Mouse (Mus musculus) gastrocnemius, adult 2 months (tissue): ENCODE measurements around the gene Bach1. TPM values are rescaled to one million over a fixed set of nuclear protein-coding genes. Genes with fewer than 3 reads are reported as not detected.

Source experiments
- DNase-seq: peaks from one replicate; pipeline ENCODE4 v3.0.0; 2022
- H3K27ac ChIP-seq: fragments of 200-600 bp; 2 replicates; pipeline ENCODE4 v1.8.1; 2022; ENCODE audit warnings: mild to moderate bottlenecking
- H3K4me3 ChIP-seq: fragments of 200-600 bp; 2 replicates; pipeline ENCODE4 v1.8.1; 2022; ENCODE audit warnings: mild to moderate bottlenecking, moderate library complexity
- CTCF ChIP-seq: fragments of 200-600 bp; IDR thresholded peaks from 2 replicates; pipeline ENCODE4 v1.8.1; 2022; ENCODE audit warnings: antibody characterized with exemption, mild to moderate bottlenecking, moderate library complexity
- intact Hi-C: fragments of 180-260 bp; cut with DNase I; formaldehyde crosslinking; loops from one replicate; pipeline ENCODE4 v1.15.1; 2025
- long read RNA-seq, 2 experiments: library from polyadenylated mRNA; stranded (forward); transcript quantifications; one replicate each; pipeline ENCODE4 v2.0.0; 2021
- total RNA-seq, 2 experiments: library from RNA; stranded (reverse); gene quantifications; 2 replicates each; pipeline ENCODE4 v1.2.3; 2021

Bach1 gene
- 10 to 100 TPM; 18.0 to 28.2 TPM for total RNA-seq
- long read RNA-seq, experiment 1, partial matches to known transcripts = 0 of 2 reads
- long read RNA-seq, experiment 1, other reads (novel, unspliced or antisense) = 2 of 2 reads
- long read RNA-seq, experiment 2, partial matches to known transcripts = 0 of 5 reads
- long read RNA-seq, experiment 2, other reads (novel, unspliced or antisense) = 5 of 5 reads

- TF ChIP-seq CTCF = no peak
- peak within 1 kb of the TSS; percentile 94 for H3K4me3 ChIP-seq
- DNase-seq = peak; percentile 97
- peak within 1 kb of the TSS; percentile 97 for H3K27ac ChIP-seq
- intact Hi-C loops = loop anchor here (5.0 kb wide), 1 partner anchor 121 kb away; no protein-coding TSS in a partner anchor
Observed at GRCm38 (mm10) chr16:87698692-87699305, at the start of gene Bach1. Gene Bach1 (plus strand): TSS chr16:87698945.

DNA sequence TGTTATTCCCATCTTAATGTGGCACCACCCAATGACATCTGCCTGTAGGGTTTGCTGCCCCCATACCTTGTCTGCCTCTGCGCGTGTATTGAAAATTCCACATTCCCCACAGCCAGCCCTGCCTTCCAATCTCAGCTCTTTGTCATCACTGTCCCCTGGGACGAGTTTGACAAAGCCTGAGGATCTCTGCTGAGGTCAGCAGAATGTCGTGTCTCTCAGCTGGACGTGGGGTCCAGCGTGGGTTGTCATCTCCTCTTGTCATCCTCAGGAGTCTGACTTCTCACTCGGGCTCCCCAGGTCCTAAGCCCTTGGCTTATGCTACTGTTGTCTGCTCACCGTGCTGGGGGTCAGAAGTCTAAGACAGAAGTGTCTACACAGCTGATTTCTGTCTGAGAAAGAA lies 46.4 kb upstream of the Bach1 start:
- no peak for DNase-seq
- TF ChIP-seq CTCF = no peak
- intact Hi-C loops = no loop called here
- H3K4me3 ChIP-seq = no peak overlapping the region
- H3K27ac ChIP-seq = no peak overlapping the region

DNA sequence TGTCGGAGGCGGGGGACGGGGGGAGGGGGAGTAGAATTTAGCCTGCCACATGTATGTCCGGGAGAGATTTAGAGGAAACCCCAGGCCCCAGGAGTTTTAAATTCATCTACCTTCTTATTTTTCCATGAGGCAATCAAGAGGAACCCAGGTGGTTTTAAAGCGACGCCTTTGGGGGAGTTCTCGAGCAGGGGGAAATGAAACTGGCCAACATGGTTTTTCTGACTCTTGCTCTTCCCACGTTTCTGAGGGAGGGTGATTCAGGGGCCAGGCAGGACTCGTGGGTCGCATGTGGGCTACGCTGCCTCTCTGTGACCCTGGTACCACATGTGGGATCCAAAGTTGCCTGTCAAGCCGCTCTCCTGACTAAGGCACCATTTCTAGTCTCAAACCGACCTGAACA lies 45.8 kb upstream of the Bach1 start:
- Histone ChIP-seq H3K27ac (no peak overlapping the region), H3K4me3 (no peak overlapping the region)
- no peak for DNase-seq
- no peak for TF ChIP-seq CTCF
- intact Hi-C loops = no loop called here

GRCm38 (mm10) chr16:87654016-87654575 lies 44.6 kb upstream of the Bach1 start:
- H3K27ac ChIP-seq = no peak overlapping the region
- intact Hi-C loops = no loop called here
- TF ChIP-seq CTCF = no peak
- no peak for DNase-seq
- no peak overlapping the region for H3K4me3 ChIP-seq

DNA sequence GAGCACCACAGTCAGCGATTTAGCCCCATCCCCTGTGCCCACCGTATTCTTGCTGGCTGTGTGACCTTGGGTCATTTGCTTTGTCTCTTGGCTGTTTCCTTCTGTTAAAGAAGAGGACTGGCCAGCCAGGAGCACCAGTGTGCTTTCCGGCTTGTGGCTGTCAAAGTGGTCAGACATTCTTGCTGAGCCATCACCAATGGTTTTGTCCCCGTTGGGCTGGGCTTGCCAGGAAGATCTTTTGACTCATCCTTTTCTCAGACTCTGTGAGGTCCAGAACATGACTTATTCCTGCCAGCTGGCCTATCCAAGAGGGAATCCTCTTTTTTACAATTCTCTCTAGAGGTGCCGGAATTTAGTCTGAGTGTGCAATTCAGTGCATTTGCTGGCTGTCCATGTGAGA lies 43.7 kb upstream of the Bach1 start:
- H3K27ac ChIP-seq = no peak overlapping the region
- H3K4me3 ChIP-seq = no peak overlapping the region
- DNase-seq = peak; percentile 28
- intact Hi-C loops = no loop called here
- no peak for TF ChIP-seq CTCF

DNA sequence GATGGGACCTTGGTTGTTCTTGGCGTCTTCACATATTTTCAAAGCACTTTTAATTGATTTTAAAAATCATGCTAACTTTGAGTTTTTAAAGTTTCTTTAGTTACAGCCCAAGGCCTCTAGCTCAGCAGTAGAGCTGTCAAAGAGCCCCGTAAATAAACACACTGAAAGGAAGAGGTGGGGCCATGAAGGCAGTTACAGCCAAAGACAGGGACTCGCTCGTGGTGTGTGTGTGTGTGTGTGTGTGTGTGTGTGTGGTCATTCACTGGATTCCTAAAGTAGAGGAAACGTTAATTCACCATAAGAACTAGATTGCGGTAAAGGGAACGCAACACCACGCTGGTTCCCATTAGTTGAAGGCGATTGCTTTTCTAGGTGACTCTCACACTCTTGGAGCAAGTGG lies 43.2 kb upstream of the Bach1 start:
- intact Hi-C loops = no loop called here
- Histone ChIP-seq H3K4me3 (no peak overlapping the region), H3K27ac (no peak overlapping the region)
- no peak for TF ChIP-seq CTCF
- no peak for DNase-seq

GRCm38 (mm10) chr16:87656771-87657170 lies 42.0 kb upstream of the Bach1 start:
- Histone ChIP-seq H3K4me3 (no peak overlapping the region), H3K27ac (no peak overlapping the region)
- intact Hi-C loops = no loop called here
- no peak for DNase-seq
- TF ChIP-seq CTCF = no peak

DNA sequence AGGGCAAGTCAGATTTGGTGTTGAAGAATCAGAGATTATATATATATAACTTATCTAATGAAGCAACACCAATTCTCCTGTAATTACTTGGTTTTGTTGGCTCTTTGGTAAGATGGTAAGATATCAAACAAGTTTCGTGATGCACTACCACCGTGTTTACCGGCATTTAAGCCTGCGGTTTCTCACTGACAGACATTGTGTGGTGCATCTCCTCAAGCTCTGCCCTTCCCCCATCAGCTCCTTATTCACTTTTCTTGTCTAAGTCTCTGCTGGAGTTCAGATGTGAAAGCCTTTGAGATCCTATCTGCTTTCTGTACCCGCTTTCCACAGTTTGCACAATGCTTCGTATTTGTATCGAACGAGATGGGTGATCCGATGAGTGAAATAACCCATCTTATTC lies 41.5 kb upstream of the Bach1 start:
- no peak for DNase-seq
- Histone ChIP-seq H3K4me3 (no peak overlapping the region), H3K27ac (no peak overlapping the region)
- intact Hi-C loops = no loop called here
- TF ChIP-seq CTCF = no peak

DNA sequence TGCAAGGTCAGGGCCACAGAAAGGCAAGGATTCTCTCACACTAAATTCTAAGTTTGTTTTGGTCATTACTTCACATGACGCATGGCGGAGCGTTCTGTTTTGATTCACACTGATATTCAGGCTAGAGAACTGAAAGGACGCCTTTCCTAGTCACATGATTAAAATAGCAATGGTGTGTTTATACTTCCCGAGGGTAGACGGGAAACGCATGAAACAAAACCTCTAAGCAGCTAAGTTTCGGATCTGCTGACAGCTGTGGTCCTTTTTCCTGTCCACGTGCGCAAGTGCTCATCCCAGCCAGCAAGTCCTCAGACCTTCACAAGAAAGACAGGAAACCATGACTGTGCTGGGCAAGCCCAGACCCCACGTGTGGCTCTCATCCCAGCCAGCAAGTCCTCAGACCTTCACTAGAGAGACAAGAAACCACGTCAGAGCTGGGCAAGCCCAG lies 37.7 kb upstream of the Bach1 start:
- Histone ChIP-seq H3K4me3 (peak overlapping the region; percentile 63), H3K27ac (peak overlapping the region; percentile 60)
- TF ChIP-seq CTCF = no peak
- DNase-seq = peak; percentile 31
- intact Hi-C loops = no loop called here

GRCm38 (mm10) chr16:87661636-87662035 lies 37.1 kb upstream of the Bach1 start:
- H3K27ac ChIP-seq = peak overlapping the region; percentile 60
- intact Hi-C loops = no loop called here
- H3K4me3 ChIP-seq = peak overlapping the region; percentile 63
- no peak for TF ChIP-seq CTCF
- no peak for DNase-seq

GRCm38 (mm10) chr16:87662528-87662927 lies 36.2 kb upstream of the Bach1 start:
- intact Hi-C loops = no loop called here
- DNase-seq = no peak
- H3K27ac ChIP-seq = no peak overlapping the region
- no peak for TF ChIP-seq CTCF
- no peak overlapping the region for H3K4me3 ChIP-seq

DNA sequence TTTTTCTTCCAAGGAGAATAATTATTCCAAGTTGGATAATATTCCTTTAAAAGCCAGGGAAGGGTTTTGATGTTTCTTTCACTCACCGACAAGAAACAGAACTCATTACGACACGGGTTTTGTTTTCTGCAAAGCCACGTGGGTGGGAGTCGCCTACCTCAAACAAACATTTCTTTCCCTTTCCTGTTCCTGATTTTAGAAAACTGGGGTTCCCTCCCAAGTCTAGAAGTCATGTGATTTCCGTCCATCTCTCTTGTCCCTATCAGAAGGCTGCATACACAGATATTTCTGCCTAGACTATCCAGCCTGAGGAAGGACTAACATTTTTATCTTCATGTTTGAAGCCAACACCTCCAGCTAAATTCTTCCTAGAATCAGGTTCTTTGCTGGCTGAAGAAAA lies 34.9 kb upstream of the Bach1 start:
- DNase-seq = no peak
- no peak for TF ChIP-seq CTCF
- H3K4me3 ChIP-seq = no peak overlapping the region
- intact Hi-C loops = no loop called here
- 0 out of 2 replicates have a peak overlapping the region, but pooled peaks have one; percentile 8 for H3K27ac ChIP-seq

- Histone ChIP-seq H3K4me3 (no peak overlapping the region), H3K27ac (no peak overlapping the region)
- TF ChIP-seq CTCF = no peak
- intact Hi-C loops = no loop called here
- no peak for DNase-seq
Observed at GRCm38 (mm10) chr16:87665246-87665645, 33.5 kb upstream of the Bach1 start.
